Mouse (Mus musculus) myocyte (in vitro differentiated cells): ENCODE results near the gene Cyp27b1. TPM values are rescaled to one million over a fixed set of nuclear protein-coding genes. Genes with fewer than 3 reads are reported as not detected.
"Not testable (repeated sequence)": the region's sequence is repeated elsewhere in the genome, so short reads cannot be mapped to it uniquely, and the experiment has no call there.

Source experiments
- H3K27me3 ChIP-seq: one replicate; pipeline ENCODE4 v1.6.1; 2011; ENCODE audit not compliant: control insufficient read depth, insufficient read depth, insufficient read length
- H3K36me3 ChIP-seq: one replicate; pipeline ENCODE4 v1.6.1; 2011; ENCODE audit not compliant: control insufficient read depth, insufficient read depth
- H3K4me2 ChIP-seq: one replicate; pipeline ENCODE4 v1.6.1; 2011; ENCODE audit warnings: low read depth, control low read depth
- H3K4me3 ChIP-seq: one replicate; pipeline ENCODE4 v1.5.1; 2011; ENCODE audit warnings: mild to moderate bottlenecking, control low read depth, moderate library complexity
- H3K79me2 ChIP-seq: one replicate; pipeline ENCODE4 v1.6.1; 2011; ENCODE audit not compliant: control insufficient read depth, insufficient read depth
- H3ac ChIP-seq: one replicate; pipeline ENCODE4 v1.6.1; 2011; ENCODE audit not compliant: control insufficient read depth, insufficient read length
- CEBPB ChIP-seq: IDR thresholded peaks from 2 replicates; pipeline ENCODE4 v1.6.1; 2011; ENCODE audit warnings: mild to moderate bottlenecking, moderate library complexity; ENCODE audit not compliant: poor library complexity, insufficient read depth, severe bottlenecking
- E2F4 ChIP-seq: IDR thresholded peaks from one replicate; pipeline ENCODE4 v1.6.1; 2011; ENCODE audit warnings: mild to moderate bottlenecking, control low read depth, moderate library complexity; ENCODE audit not compliant: insufficient read depth
- MAX ChIP-seq: IDR thresholded peaks from one replicate; pipeline ENCODE4 v1.6.1; 2011; ENCODE audit warnings: low read depth, mild to moderate bottlenecking, control low read depth
- MYOD1 ChIP-seq, 3 experiments: IDR thresholded peaks; one replicate each; pipeline ENCODE4 v1.6.1; 2011; ENCODE audit warnings: control low read depth in 2 of 3, low read depth in 2 of 3, mild to moderate bottlenecking in 2 of 3, moderate library complexity in 1 of 3; ENCODE audit not compliant: insufficient read length in 2 of 3, control insufficient read depth in 1 of 3
- MYOG ChIP-seq, 3 experiments: IDR thresholded peaks; one replicate each; pipeline ENCODE4 v1.6.1; 2011; ENCODE audit warnings: control low read depth in 2 of 3, low read depth in 2 of 3, mild to moderate bottlenecking in 2 of 3; ENCODE audit not compliant: insufficient read length in 2 of 3, control insufficient read depth in 1 of 3, insufficient read depth in 1 of 3
- POLR2A ChIP-seq: IDR thresholded peaks from one replicate; pipeline ENCODE4 v1.6.1; 2011; ENCODE audit warnings: low read depth, mild to moderate bottlenecking, control low read depth, moderate library complexity; ENCODE audit not compliant: insufficient read length
- POLR2AphosphoS2 ChIP-seq: IDR thresholded peaks from one replicate; pipeline ENCODE4 v1.6.1; 2011; ENCODE audit warnings: low read depth, control low read depth; ENCODE audit not compliant: insufficient read length
- REST ChIP-seq: IDR thresholded peaks from one replicate; pipeline ENCODE4 v1.6.1; 2011; ENCODE audit warnings: mild to moderate bottlenecking, control low read depth, moderate library complexity; ENCODE audit not compliant: insufficient read depth, insufficient read length
- SRF ChIP-seq: IDR thresholded peaks from one replicate; pipeline ENCODE4 v1.6.1; 2011; ENCODE audit warnings: low read depth; ENCODE audit not compliant: control insufficient read depth, insufficient read length
- TCF12 ChIP-seq: IDR thresholded peaks from one replicate; pipeline ENCODE4 v1.6.1; 2011; ENCODE audit warnings: mild to moderate bottlenecking, control low read depth; ENCODE audit not compliant: poor library complexity, insufficient read depth, severe bottlenecking
- TCF3 ChIP-seq: IDR thresholded peaks from one replicate; pipeline ENCODE4 v1.6.1; 2011; ENCODE audit warnings: low read depth, control low read depth; ENCODE audit not compliant: insufficient read length
- USF1 ChIP-seq: IDR thresholded peaks from one replicate; pipeline ENCODE4 v1.6.1; 2011; ENCODE audit warnings: low read depth, mild to moderate bottlenecking, control low read depth, moderate library complexity
- polyA plus RNA-seq: library from polyadenylated mRNA; unstranded; fragments of >200 nt; fragmentation: generic; extraction: Trizol; gene quantifications from one replicate; pipeline ENCODE4 v1.2.1, GENCODE M21; 2012; ENCODE audit warnings: missing spikeins

The Cyp27b1 gene
- polyA plus RNA-seq, 1 experiment = 0.56 TPM

DNA sequence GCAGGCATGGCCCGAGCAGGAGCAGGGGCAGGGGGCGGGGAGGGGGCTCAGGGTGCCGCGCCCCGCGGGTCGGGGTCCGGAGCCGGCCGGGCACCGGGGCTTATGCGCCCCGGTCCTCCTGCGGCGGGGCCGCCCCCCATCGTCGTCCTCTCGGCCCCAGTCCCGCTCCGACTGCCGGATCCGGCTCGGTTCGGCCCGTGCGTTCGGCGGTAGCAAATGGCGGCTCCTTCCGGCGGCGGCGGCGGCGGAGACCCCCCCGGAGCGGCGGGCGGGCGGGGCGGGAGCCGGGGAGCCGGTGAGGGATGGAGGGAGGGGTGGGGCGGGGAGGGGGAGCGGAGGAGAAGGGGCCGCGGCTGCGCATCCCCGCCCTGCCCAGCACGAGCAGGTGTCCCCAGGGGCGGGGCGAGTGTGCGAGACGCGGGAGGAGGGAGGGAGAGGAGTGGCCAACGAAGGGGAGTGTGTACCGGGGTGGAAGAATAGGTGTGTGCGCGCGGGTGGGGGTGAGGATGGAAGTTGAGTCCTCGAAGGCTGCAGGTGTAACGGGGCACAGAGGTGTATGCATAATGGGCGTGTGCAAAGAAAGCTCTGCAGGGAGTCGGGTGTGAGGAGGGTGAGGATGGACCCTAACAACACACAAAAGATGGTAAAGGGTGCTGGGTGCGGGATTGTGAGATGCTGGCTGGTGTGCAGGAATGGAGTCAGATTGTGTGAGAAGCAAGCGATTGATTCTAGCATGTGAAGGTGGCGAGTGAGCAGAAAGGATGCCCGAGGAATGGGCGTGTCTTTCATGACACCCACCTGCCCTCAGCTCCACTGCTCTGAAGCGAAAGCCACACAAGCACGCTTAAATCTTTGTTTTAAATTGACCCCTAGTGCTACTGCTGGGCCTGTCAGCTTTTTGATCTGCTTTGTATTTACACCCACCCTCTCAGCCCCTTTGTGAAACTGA is 12.2 kb downstream of the Cyp27b1 start, which contains the start of gene March9:
Gene March9 (minus strand): TSS at position 217 of the 949 bp plus-strand sequence.
- H3K27me3 ChIP-seq = no peaks in the 10 kb centered on the region
- H3K36me3 ChIP-seq = peaks cover 6% of the 10 kb centered on the region
- H3ac ChIP-seq = peak within 1 kb of the TSS; percentile 31
- peak within 1 kb of the TSS; percentile 69 for H3K4me2 ChIP-seq
- peaks cover 17% of the 10 kb centered on the region for H3K79me2 ChIP-seq
- TF ChIP-seq CEBPB = no peak
- TF ChIP-seq MYOG (IDR thresholded peaks at IDR 0.05; ENCODE audit: control insufficient read depth in 1 of 3, insufficient read depth in 1 of 3, insufficient read length in 2 of 3, low read depth in 2 of 3) = peak in 1 of 3 experiments; percentile 61
- peak; percentile 19 for TF ChIP-seq POLR2A
- TF ChIP-seq TCF12 = no peak
- peak in 2 of 3 experiments; percentile 22 to 74 for TF ChIP-seq MYOD1 (IDR thresholded peaks at IDR 0.05; ENCODE audit: control insufficient read depth in 1 of 3, insufficient read length in 2 of 3, low read depth in 2 of 3)
- no peak for TF ChIP-seq TCF3
- TF ChIP-seq MAX = no peak
- TF ChIP-seq E2F4 = no peak
- H3K4me3 ChIP-seq = peak within 1 kb of the TSS; percentile 13

GRCm38 (mm10) chr10:127061085-127061484 is 13.0 kb downstream of the Cyp27b1 start:
- Histone ChIP-seq H3K36me3 (peaks cover 13% of the 10 kb centered on the region), H3ac (no peak overlapping the region), H3K4me2 (no peak overlapping the region), H3K27me3 (no peaks in the 10 kb centered on the region), H3K79me2 (peaks cover 24% of the 10 kb centered on the region), H3K4me3 (peak overlapping the region; percentile 13)
- no peak for TF ChIP-seq POLR2AphosphoS2

GRCm38 (mm10) chr10:127061513-127061912 is 13.5 kb downstream of the Cyp27b1 start:
- H3K27me3 ChIP-seq = no peaks in the 10 kb centered on the region
- H3K36me3 ChIP-seq = peaks cover 15% of the 10 kb centered on the region
- H3ac ChIP-seq = no peak overlapping the region
- TF ChIP-seq E2F4 (no peak), SRF (no peak), USF1 (no peak), CEBPB (no peak), TCF12 (no peak), TCF3 (no peak), POLR2AphosphoS2 (no peak), MYOD1 (IDR thresholded peaks at IDR 0.05; ENCODE audit: control insufficient read depth in 1 of 3, insufficient read length in 2 of 3, low read depth in 2 of 3) (no peak), POLR2A (no peak), MYOG (IDR thresholded peaks at IDR 0.05; ENCODE audit: control insufficient read depth in 1 of 3, insufficient read depth in 1 of 3, insufficient read length in 2 of 3, low read depth in 2 of 3) (no peak), REST (no peak), MAX (no peak)
- no peak overlapping the region for H3K4me3 ChIP-seq
- no peak overlapping the region for H3K4me2 ChIP-seq
- H3K79me2 ChIP-seq = peaks cover 24% of the 10 kb centered on the region

DNA sequence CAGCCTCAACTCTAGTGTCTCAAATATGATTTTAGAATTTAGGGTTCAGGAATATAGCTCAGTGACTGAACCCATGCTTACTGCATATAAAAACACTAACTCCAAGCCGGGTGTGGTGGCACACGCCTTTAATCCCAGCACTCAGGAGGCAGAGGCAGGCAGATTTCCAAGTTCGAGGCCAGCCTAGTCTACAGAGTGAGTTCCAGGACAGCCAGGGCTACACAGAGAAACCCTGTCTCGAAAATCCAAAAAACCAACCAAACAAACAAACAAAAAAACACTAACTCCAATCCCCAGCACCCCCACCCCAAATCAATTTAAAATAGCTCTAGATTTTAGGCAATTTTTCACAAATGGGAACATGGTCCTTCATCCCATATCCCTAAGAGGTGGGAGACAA is 14.1 kb downstream of the Cyp27b1 start:
- Histone ChIP-seq H3K36me3 (peaks cover 21% of the 10 kb centered on the region), H3K4me3 (peak overlapping the region; percentile 98), H3K79me2 (peaks cover 24% of the 10 kb centered on the region), H3K4me2 (peak overlapping the region; percentile 75)
- not testable (repeated sequence) for H3K27me3 ChIP-seq, H3ac ChIP-seq

- Histone ChIP-seq H3K4me2 (peak overlapping the region; percentile 75), H3K4me3 (peak overlapping the region; percentile 98), H3K79me2 (peaks cover 24% of the 10 kb centered on the region), H3ac (no peak overlapping the region), H3K36me3 (peaks cover 24% of the 10 kb centered on the region), H3K27me3 (no peaks in the 10 kb centered on the region)
- no peak for TF ChIP-seq SRF
- TF ChIP-seq POLR2AphosphoS2 = no peak
- peak; percentile 50; the same call in 1 of the 2 replicates for TF ChIP-seq CEBPB
Measured at GRCm38 (mm10) chr10:127062503-127062902, 14.5 kb downstream of the Cyp27b1 start.
